Mouse (Mus musculus) adrenal gland, postnatal 36 days (tissue): ENCODE data around the gene Hectd4. TPM values are rescaled to one million over a fixed set of nuclear protein-coding genes. Genes with fewer than 3 reads are reported as not detected.
A peak's percentile ranks its signal among the peaks of the same experiment; 100 is the strongest.

Experiments
- DNase-seq, 2 experiments: peaks; one replicate each; pipeline ENCODE4 v3.0.0; 2021; ENCODE audit warnings: mixed read lengths in 1 of 2
- long read RNA-seq, 2 experiments: library from polyadenylated mRNA; stranded (forward); transcript quantifications; one replicate each; pipeline ENCODE4 v2.0.0; 2021; ENCODE audit warnings: borderline sequencing depth in 2 of 2
- total RNA-seq, 2 experiments: library from RNA; stranded (reverse); gene quantifications; 2 replicates each; pipeline ENCODE4 v1.2.3; 2021

Gene Hectd4
- 10 to 100 TPM; 22.1 to 23.2 TPM for total RNA-seq
- long read RNA-seq, experiment 1, partial matches to known transcripts, result 4 of 6 reads
- long read RNA-seq, experiment 1, other reads (novel, unspliced or antisense), result 2 of 6 reads
- long read RNA-seq, experiment 2, partial matches to known transcripts, result 0 of 1 reads
- long read RNA-seq, experiment 2, other reads (novel, unspliced or antisense), result 1 of 1 reads

GRCm38 (mm10) chr5:121219980-121220731 is at the start of gene Hectd4:
Gene Hectd4 (plus strand): TSS chr5:121220219.
- peak; percentile 99 for DNase-seq

GRCm38 (mm10) chr5:121172835-121173234 is 47.2 kb upstream of the Hectd4 start:
- no peak for DNase-seq

- no peak for DNase-seq
These were observed 40.8 kb upstream of the Hectd4 start for GRCm38 (mm10) chr5:121179077-121179857.

- DNase-seq, result no peak
These were observed 36.8 kb upstream of the Hectd4 start for GRCm38 (mm10) chr5:121183269-121183668.

- DNase-seq, result no peak
These were observed 35.6 kb upstream of the Hectd4 start for GRCm38 (mm10) chr5:121184375-121184774.

GRCm38 (mm10) chr5:121184945-121185551 is 35.0 kb upstream of the Hectd4 start:
- DNase-seq, result peak in 1 of 2 experiments; percentile 26

GRCm38 (mm10) chr5:121187580-121188001 is 32.4 kb upstream of the Hectd4 start:
- DNase-seq, result peak in 1 of 2 experiments; percentile 35

- DNase-seq, result no peak
These were observed 31.8 kb upstream of the Hectd4 start for GRCm38 (mm10) chr5:121188265-121188664.

- DNase-seq, result no peak
These were observed 30.8 kb upstream of the Hectd4 start for GRCm38 (mm10) chr5:121189182-121189581.

- no peak for DNase-seq
These were observed 29.7 kb upstream of the Hectd4 start for GRCm38 (mm10) chr5:121190210-121190835.

GRCm38 (mm10) chr5:121190836-121191583 is 29.0 kb upstream of the Hectd4 start, which contains the start of gene Ptpn11:
Gene Ptpn11 (minus strand): TSS chr5:121191397.
- peak; percentile 89 to 93 for DNase-seq

GRCm38 (mm10) chr5:121191584-121191906 is 28.5 kb upstream of the Hectd4 start:
- DNase-seq, result no peak

GRCm38 (mm10) chr5:121194173-121194572 is 25.8 kb upstream of the Hectd4 start:
- no peak for DNase-seq

- no peak for DNase-seq
These were observed 23.3 kb upstream of the Hectd4 start for GRCm38 (mm10) chr5:121196764-121197163.

- DNase-seq, result no peak
These were observed 22.7 kb upstream of the Hectd4 start for GRCm38 (mm10) chr5:121197337-121197736.

GRCm38 (mm10) chr5:121198376-121198775 is 21.6 kb upstream of the Hectd4 start:
- DNase-seq, result no peak

- no peak for DNase-seq
These were observed 18.3 kb upstream of the Hectd4 start for GRCm38 (mm10) chr5:121201739-121202138.

- DNase-seq, result no peak
These were observed 17.6 kb upstream of the Hectd4 start for GRCm38 (mm10) chr5:121202467-121202866.

GRCm38 (mm10) chr5:121204132-121205089 is 15.6 kb upstream of the Hectd4 start, which contains the start of gene Rpl6:
Gene Rpl6 (plus strand): TSS chr5:121204481.
- peak; percentile 81 to 84 for DNase-seq
